Mouse (Mus musculus): ENCODE measurements around the gene Gigyf2. TPM values are rescaled to one million over a fixed set of nuclear protein-coding genes. Genes with fewer than 3 reads are reported as not detected.

Gene Gigyf2
- total and polyA plus RNA-seq, 2 experiments from 2014 or later, result 18.7 to 19.9 TPM

DNA sequence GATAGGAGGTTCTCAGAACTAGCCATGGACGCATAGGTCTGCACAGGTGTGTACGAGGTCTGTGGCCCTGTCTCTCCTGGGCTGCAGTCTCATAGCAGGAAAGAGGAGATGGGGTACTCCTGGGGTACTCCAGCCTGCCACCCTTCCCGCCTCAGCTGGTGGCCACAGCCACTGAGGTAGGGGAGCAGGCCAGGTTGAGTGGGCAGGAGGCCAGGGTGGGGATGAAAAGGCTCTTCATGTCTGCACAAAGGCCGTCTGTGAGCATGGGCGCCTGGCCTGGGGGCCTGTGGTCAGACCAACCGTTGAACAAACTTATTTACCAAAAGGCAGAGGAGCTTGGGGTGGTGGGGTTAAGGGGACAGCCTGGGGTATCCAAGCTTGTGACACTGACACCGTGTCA, 145.1 kb downstream of the Gigyf2 start:
- Histone ChIP-seq H3K36me3 (replicated peaks; ENCODE audit: control insufficient read depth, insufficient read depth, low read length) (no peaks in the 10 kb centered on the region), H3K9ac (replicated peaks; ENCODE audit: low read depth, low read length) (no peak overlapping the region), H3K27ac (ENCODE audit: low read depth) (no peak overlapping the region), H3K4me1 (ENCODE audit: control insufficient read depth, insufficient read depth) (no peaks in the 10 kb centered on the region), H3K4me2 (ENCODE audit: low read depth, low read length) (no peak overlapping the region), H3K4me3 (ENCODE audit: low read depth, low read length) (no peak overlapping the region), H3K9me3 (replicated peaks; ENCODE audit: control insufficient read depth, low read length) (no peaks in the 10 kb centered on the region), H3K27me3 (ENCODE audit: control insufficient read depth, insufficient read depth, low read length) (peaks cover 30% of the 10 kb centered on the region)
- DNase-seq (ENCODE audit: low spot score), result no peak
- WGBS, result 69% methylated on average over 7 of the region's 7 CpGs
- ATAC-seq (ENCODE audit: insufficient read depth, low read depth), result no peak
- no peak for TF ChIP-seq CTCF (IDR thresholded peaks at IDR 0.05; ENCODE audit: low read depth)
- no peak for TF ChIP-seq EP300 (IDR thresholded peaks at IDR 0.05; ENCODE audit: low read depth)

DNA sequence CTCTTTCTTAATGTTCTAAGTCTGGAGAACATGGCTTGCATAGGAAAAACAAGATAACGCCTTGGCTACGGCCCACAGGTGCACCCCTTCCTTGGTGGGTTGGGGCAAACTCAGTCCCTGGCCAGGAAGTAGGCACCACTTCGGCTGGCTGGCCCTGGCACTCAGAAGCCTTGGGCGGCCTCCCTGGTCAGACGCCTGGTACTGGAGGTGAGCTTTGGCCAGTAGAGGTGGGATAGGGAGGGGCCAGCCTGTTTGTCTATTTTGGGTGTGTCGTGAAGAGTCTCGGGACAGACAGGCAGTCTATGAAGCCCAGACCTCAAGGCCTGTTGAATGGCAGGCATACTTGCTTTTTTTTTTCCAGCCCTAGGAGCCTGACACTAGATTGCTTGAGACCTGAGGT, 145.8 kb downstream of the Gigyf2 start:
- Histone ChIP-seq H3K4me2 (ENCODE audit: low read depth, low read length) (no peak overlapping the region), H3K27ac (ENCODE audit: low read depth) (no peak overlapping the region), H3K9me3 (replicated peaks; ENCODE audit: control insufficient read depth, low read length) (no peaks in the 10 kb centered on the region), H3K9ac (replicated peaks; ENCODE audit: low read depth, low read length) (no peak overlapping the region), H3K36me3 (replicated peaks; ENCODE audit: control insufficient read depth, insufficient read depth, low read length) (no peaks in the 10 kb centered on the region), H3K4me3 (ENCODE audit: low read depth, low read length) (no peak overlapping the region), H3K4me1 (ENCODE audit: control insufficient read depth, insufficient read depth) (no peaks in the 10 kb centered on the region), H3K27me3 (ENCODE audit: control insufficient read depth, insufficient read depth, low read length) (peaks cover 30% of the 10 kb centered on the region)
- no peak for TF ChIP-seq EP300 (IDR thresholded peaks at IDR 0.05; ENCODE audit: low read depth)
- no peak for TF ChIP-seq CTCF (IDR thresholded peaks at IDR 0.05; ENCODE audit: low read depth)
- DNase-seq (ENCODE audit: low spot score), result no peak
- WGBS, result 68% methylated on average over 7 of the region's 7 CpGs
- no peak for ATAC-seq (ENCODE audit: insufficient read depth, low read depth)

DNA sequence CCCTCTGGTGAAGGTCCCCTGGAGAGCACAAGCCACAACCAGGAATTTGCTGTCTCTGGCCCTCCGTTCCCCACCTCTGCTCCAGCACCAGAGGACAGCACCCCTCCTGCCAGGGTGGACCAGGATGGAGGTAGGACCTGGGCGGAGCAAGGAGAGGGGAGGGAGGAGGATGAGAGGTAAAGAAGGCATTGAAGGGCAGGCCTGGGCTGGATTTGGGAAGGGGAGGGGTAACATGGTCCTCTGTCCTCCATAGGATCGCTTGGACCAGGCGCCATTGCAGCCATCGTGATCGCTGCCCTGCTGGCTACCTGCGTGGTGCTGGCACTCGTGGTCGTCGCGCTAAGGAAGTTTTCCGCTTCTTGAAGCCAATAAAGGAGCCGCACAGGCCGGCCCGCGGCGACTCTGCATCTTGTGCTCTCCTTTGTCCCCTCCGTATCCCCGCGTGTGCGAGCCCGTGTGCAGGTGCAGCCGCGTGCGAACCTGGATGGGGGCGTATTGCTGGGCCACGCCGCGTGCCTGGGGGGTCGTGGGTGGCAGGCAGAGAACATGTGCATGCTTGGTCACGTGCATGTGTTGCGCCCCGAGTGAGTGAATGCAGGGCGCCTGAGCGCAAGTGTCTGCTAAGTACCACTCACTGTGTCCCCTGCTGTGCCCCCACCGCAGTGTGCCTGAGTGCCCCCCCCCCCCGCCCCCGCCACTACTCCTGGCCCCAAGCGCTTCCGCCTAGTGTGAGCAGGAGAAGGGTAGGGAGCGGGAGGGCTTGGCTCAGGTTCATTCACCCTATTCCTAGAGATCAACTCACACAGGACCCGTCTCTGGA, 148.5 kb downstream of the Gigyf2 start:
- Histone ChIP-seq H3K4me1 (ENCODE audit: control insufficient read depth, insufficient read depth) (no peaks in the 10 kb centered on the region), H3K4me3 (ENCODE audit: low read depth, low read length) (peak overlapping the region; percentile 17; the same call in 1 of the 2 replicates), H3K4me2 (ENCODE audit: low read depth, low read length) (peak overlapping the region; percentile 49), H3K27ac (ENCODE audit: low read depth) (no peak overlapping the region), H3K9ac (replicated peaks; ENCODE audit: low read depth, low read length) (no peak overlapping the region), H3K36me3 (replicated peaks; ENCODE audit: control insufficient read depth, insufficient read depth, low read length) (no peaks in the 10 kb centered on the region), H3K27me3 (ENCODE audit: control insufficient read depth, insufficient read depth, low read length) (peaks cover 29% of the 10 kb centered on the region), H3K9me3 (replicated peaks; ENCODE audit: control insufficient read depth, low read length) (no peaks in the 10 kb centered on the region)
- 3% methylated on average over 39 of the region's 42 CpGs for WGBS
- TF ChIP-seq EP300 (IDR thresholded peaks at IDR 0.05; ENCODE audit: low read depth) (no peak), CTCF (IDR thresholded peaks at IDR 0.05; ENCODE audit: low read depth) (no peak)
- no peak for ATAC-seq (ENCODE audit: insufficient read depth, low read depth)
- no peak for DNase-seq (ENCODE audit: low spot score)

DNA sequence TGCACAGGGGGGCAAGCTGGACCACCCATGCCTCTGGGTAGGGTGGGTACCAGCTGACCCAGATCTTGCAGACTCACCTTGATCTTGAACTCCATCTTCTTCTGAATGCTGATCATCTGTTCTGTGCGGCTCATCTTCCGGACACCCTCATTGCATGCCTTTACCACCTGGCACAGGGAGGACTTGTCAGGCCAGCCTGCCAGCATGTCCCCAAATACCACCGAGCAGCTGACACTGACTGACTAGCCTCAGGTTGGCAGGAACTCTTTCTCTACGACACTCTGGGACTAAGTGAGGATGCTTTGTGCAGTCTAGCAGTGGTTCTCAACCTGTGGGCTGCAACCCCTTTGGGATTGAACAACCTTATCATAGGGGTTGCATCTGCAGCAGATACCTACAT, 155.7 kb downstream of the Gigyf2 start:
- 76% methylated on average over 4 of the region's 4 CpGs for WGBS
- no peaks in the 10 kb centered on the region for H3K4me1 ChIP-seq (ENCODE audit: control insufficient read depth, insufficient read depth)
- no peak overlapping the region for H3K4me3 ChIP-seq (ENCODE audit: low read depth, low read length)
- H3K9ac ChIP-seq (replicated peaks; ENCODE audit: low read depth, low read length), result no peak overlapping the region
- no peaks in the 10 kb centered on the region for H3K36me3 ChIP-seq (replicated peaks; ENCODE audit: control insufficient read depth, insufficient read depth, low read length)
- H3K4me2 ChIP-seq (ENCODE audit: low read depth, low read length), result no peak overlapping the region
- ATAC-seq (ENCODE audit: insufficient read depth, low read depth), result no peak
- no peaks in the 10 kb centered on the region for H3K9me3 ChIP-seq (replicated peaks; ENCODE audit: control insufficient read depth, low read length)
- no peaks in the 10 kb centered on the region for H3K27me3 ChIP-seq (ENCODE audit: control insufficient read depth, insufficient read depth, low read length)
- H3K27ac ChIP-seq (ENCODE audit: low read depth), result no peak overlapping the region
- no peak for DNase-seq (ENCODE audit: low spot score)
- TF ChIP-seq CTCF (IDR thresholded peaks at IDR 0.05; ENCODE audit: low read depth), result no peak
- TF ChIP-seq EP300 (IDR thresholded peaks at IDR 0.05; ENCODE audit: low read depth), result no peak

DNA sequence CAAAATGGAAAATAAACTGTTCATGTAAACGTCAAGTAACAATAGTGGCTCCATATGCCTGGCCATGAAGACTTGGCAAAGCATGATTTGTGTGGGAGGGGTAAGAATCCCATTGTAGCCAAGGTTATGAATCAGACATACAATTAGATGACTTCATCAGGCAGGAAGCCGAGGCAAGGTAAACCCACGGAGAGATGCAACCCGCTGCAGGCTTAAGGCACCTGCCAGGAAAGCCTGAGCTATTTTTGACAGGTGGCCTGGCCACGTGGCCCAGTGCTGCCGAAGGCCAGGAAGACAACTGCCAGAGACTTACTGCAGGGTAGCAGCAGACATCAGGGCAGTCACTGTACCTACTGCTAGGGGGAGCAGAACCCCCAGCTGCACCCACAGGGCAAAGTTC, 159.6 kb downstream of the Gigyf2 start:
- TF ChIP-seq CTCF (IDR thresholded peaks at IDR 0.05; ENCODE audit: low read depth) (no peak), EP300 (IDR thresholded peaks at IDR 0.05; ENCODE audit: low read depth) (no peak)
- Histone ChIP-seq H3K36me3 (replicated peaks; ENCODE audit: control insufficient read depth, insufficient read depth, low read length) (no peaks in the 10 kb centered on the region), H3K4me3 (ENCODE audit: low read depth, low read length) (no peak overlapping the region), H3K9me3 (replicated peaks; ENCODE audit: control insufficient read depth, low read length) (no peaks in the 10 kb centered on the region), H3K27me3 (ENCODE audit: control insufficient read depth, insufficient read depth, low read length) (no peaks in the 10 kb centered on the region), H3K4me1 (ENCODE audit: control insufficient read depth, insufficient read depth) (no peaks in the 10 kb centered on the region), H3K27ac (ENCODE audit: low read depth) (no peak overlapping the region), H3K9ac (replicated peaks; ENCODE audit: low read depth, low read length) (no peak overlapping the region), H3K4me2 (ENCODE audit: low read depth, low read length) (no peak overlapping the region)
- DNase-seq (ENCODE audit: low spot score) (no peak), ATAC-seq (ENCODE audit: insufficient read depth, low read depth) (no peak)
- WGBS, result 29% methylated on average over 6 of the region's 6 CpGs

DNA sequence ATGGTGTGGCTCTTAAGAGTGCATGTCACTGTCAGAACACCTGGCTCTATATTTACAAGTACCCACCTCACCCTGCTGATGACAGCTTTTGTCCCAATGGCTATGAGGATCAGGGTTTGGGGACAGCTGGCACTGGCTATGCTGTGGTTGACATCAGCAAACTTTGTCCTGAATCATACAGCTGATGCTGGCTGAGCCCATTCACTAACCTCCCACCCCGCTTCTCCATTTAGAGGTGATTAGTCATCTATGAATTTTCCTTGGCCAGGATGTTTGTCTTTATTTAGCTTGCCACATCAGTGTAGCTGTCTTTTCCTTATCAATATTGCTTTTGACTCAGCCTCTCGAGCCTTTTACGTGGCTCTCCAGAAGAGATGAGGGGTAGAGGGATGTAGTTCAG, 165.5 kb downstream of the Gigyf2 start:
- H3K27ac ChIP-seq (ENCODE audit: low read depth), result no peak overlapping the region
- H3K36me3 ChIP-seq (replicated peaks; ENCODE audit: control insufficient read depth, insufficient read depth, low read length), result no peaks in the 10 kb centered on the region
- TF ChIP-seq EP300 (IDR thresholded peaks at IDR 0.05; ENCODE audit: low read depth), result no peak
- TF ChIP-seq CTCF (IDR thresholded peaks at IDR 0.05; ENCODE audit: low read depth), result no peak
- no peak overlapping the region for H3K9ac ChIP-seq (replicated peaks; ENCODE audit: low read depth, low read length)
- H3K4me2 ChIP-seq (ENCODE audit: low read depth, low read length), result no peak overlapping the region
- no peaks in the 10 kb centered on the region for H3K4me1 ChIP-seq (ENCODE audit: control insufficient read depth, insufficient read depth)
- H3K27me3 ChIP-seq (ENCODE audit: control insufficient read depth, insufficient read depth, low read length), result no peaks in the 10 kb centered on the region
- ATAC-seq (ENCODE audit: insufficient read depth, low read depth) (no peak), DNase-seq (ENCODE audit: low spot score) (no peak)
- 35% methylated on average over 3 of the region's 3 CpGs for WGBS
- no peaks in the 10 kb centered on the region for H3K9me3 ChIP-seq (replicated peaks; ENCODE audit: control insufficient read depth, low read length)
- no peak overlapping the region for H3K4me3 ChIP-seq (ENCODE audit: low read depth, low read length)
